Mouse (Mus musculus) gonadal fat pad, adult 2 months (tissue): ENCODE measurements at regions not wholly inside any gene's neighbourhood (a gene's known extent, or its start where the extent isn't known, plus 50 kb on each side); places are given as distances from the start of the nearest gene placed in this dataset.
A peak's percentile ranks its signal among the peaks of the same experiment; 100 is the strongest.

Source experiments
- DNase-seq: peaks from one replicate; pipeline ENCODE4 v3.0.0-alpha.2; 2012; ENCODE audit warnings: low read depth

DNA sequence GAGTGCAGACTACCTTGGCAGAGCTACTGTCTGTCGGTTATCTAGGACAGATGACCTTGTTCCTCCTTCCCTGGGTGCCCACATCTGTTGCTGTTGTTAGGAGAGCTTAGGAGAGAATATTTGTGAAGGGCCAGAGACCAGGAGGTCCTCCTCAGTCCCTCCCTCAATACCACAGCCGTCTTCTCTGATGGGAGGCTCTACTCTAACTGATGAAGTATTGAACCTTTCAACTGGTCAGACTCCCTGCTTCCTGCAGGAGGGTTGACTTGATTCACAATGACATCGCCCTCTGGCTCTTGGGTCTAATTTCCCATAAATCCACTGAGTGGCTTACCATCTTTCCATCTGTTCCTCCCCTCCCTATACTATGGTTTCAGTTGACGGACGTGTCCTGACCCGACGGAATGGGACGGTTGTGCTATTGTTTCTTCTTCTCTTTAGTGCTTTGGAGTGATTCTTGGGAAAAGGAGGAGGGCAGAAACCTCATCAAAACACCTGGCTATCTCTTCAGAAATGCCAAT is 253.3 kb downstream of the Cd83 start:
- DNase-seq = no peak

DNA sequence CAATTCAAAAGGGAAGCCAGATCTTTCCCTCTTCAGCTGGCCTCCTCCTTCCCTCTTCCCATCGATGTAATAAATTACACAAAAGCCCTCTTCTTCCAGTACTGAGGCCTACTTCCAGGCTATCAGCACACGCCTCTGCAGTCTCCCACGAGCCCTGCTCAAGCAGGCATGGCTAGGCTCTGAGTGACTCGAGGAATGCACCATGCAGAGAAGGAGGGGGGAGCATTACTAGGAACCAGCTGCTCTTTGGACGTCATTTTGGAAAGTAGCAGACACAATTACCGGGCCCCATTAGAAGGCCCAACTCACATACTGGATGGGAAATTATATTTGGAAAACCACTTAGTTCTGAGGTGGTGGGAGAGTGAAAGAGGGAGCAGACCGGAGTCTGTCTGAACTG is 253.7 kb downstream of the Cd83 start:
- no peak for DNase-seq

GRCm38 (mm10) chr13:44040640-44041039 is 256.1 kb downstream of the Cd83 start:
- DNase-seq = no peak

GRCm38 (mm10) chr13:44042730-44043493 is 258.3 kb downstream of the Cd83 start:
- DNase-seq = no peak

DNA sequence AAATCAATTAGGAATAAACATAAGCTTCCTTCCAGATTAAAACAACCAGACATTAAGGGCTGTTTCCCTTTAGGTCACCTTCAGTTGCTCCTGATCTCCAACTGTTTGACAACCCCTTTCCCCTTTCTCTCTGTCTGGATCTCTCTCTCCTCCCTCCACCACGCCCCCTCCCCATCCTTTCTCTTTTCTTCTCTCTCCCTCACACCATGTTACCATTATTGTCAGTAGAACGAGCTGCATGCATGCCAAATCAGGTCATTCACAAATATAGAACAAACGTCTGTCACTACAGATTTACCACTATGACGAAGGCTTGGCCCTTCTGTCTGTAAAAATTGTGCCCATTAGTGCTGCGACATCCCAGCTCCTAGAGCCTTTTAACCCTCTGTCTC is 258.9 kb downstream of the Cd83 start:
- no peak for DNase-seq

GRCm38 (mm10) chr13:44044546-44045216 is 260.1 kb downstream of the Cd83 start:
- DNase-seq = no peak

- DNase-seq = no peak
Measured at GRCm38 (mm10) chr13:44046436-44046835, 261.9 kb downstream of the Cd83 start.

DNA sequence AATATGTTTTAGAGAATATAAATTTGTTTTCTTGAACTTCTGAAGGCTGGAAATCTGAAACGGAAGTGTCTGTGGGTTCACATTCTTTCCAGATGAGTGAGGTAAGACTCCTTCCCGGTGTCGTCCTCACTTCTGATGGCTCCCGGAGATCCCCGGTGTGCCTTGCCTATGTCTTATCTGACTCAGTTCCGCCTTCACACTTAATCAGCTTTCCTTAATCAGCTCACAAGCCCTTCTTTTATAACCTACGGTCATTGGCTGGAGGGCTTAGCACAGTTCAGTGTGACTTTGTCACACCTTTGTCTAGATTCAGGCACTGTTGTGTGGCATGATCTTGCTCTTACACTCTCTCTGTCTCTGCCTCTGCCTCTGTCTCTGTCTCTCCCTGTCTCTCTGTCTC is 269.6 kb downstream of the Cd83 start:
- no peak for DNase-seq

DNA sequence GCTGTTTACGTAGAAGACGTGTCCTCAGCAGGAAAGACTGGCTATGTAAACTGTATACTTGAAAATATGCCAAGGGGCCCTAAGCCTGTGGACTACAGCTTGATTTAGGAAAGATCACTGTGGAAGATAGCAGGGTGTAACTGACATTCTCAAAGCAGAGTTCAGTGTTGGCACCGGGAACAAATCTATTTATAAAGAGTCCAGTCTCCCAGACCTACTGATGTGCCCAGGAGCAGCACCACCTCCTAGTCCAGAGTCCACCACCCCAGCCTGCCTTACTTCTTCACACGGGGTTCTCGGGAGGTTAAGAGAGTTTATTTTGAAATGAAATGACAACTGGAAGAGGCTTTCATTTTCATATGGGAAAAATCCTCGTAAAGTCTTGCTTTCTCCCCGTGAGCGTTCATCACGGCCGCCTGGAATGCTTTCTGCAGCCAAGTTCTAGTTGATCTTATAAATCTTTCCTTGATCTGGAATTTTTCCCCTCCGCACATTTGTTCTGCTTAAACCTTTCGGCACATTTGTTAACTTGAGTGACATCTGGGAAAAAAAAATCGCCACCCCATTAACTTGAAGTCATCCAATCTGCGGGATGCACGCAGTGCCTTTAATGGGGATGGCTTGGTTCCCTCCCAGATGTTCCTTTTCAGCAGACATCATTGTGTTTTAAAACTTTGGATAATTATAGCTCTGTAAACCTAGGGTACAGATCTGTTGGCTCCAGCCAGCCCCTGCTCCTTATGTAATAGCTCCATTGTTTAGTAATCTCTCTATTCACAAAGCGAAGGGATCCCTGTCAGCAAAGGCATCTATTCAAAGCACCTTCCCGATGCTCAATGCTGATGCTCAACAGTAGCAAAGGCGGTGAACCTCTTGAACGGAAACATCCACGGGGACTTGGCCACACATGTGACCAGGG is 271.3 kb downstream of the Cd83 start:
- DNase-seq = no peak

- no peak for DNase-seq
Measured at GRCm38 (mm10) chr13:44056716-44057115, 272.1 kb downstream of the Cd83 start.

DNA sequence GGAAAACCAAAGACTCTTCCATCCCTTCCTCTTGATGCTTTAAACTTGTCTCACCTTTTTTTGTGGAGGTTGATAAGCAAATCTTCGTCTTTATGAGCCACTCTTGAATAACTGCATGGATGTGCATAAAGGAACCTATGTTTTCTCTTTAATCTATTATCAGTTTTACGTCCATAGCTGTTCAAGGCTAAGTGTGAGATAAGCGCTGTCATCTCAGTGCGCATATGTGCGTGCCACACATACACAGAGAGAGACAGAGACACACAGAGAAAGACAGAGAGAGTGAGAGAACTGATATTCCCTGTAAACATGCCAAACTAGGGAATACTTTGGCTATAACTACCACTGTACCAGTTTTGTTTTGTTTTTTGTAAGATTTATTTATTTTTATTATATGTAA is 273.0 kb downstream of the Cd83 start:
- DNase-seq = no peak

- DNase-seq = no peak
Measured at GRCm38 (mm10) chr13:44058277-44058676, 273.7 kb downstream of the Cd83 start.

- no peak for DNase-seq
Measured at GRCm38 (mm10) chr13:44059436-44059835, 274.9 kb downstream of the Cd83 start.

DNA sequence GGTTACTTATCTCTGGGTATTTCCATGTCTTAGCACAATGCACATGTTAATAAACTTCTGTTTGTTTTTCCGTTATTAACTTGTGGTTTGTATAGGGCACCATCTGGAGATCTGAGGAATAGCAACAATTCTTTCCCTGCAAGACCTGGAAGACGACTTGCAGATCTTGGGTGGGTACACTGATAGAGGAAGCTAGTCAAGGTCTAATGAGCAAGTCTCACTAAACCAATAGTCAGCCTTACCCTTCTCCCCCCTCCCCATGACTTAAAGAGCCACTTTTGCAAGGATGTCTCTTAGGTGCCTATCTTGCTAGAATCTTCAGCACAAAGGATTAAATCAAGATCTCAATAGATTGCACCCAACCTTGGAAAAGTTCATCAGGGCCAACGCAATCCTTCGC is 276.7 kb downstream of the Cd83 start:
- no peak for DNase-seq

- DNase-seq = no peak
Measured at GRCm38 (mm10) chr13:44061721-44062300, 277.2 kb downstream of the Cd83 start.

DNA sequence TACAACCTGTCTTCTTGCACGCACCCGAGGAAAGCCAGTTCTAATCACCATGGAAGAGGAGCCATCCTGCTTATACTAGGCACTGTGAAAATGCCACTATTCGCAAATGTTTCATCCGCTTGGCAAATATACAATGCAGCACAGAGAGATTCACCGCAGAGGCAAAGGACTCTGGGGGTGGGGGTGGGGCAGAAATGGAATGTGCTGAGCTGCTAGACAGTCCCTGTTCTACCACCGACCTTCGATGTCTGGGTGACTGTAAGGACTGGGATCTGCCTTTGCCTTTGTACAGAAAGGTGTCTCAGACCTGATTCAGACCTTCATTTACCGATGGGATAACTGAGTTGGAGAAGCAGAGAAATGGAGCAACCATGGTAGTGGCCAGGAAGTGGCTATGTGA is 278.7 kb downstream of the Cd83 start:
- DNase-seq = no peak

DNA sequence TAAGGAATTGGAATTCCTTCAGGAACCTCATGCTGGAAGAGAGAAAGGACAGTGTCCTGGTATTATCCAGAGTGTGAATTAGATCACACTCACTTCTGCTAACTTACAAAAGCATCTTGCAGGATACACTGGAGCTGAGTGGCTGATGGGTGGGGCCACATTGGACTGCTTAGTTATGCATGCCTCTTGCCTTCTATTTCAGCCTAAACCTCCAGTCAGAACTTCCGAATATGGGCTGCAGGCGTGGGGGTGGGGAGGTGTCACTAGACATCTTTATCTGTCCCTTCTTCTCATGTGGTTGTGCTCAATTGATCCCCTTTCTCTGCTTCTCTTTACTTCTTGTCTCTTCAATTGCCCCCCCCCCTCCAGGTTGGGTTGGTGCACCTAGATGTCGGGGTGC is 279.5 kb downstream of the Cd83 start:
- DNase-seq = no peak

- no peak for DNase-seq
Measured at GRCm38 (mm10) chr13:44065741-44066185, 281.2 kb downstream of the Cd83 start.

DNA sequence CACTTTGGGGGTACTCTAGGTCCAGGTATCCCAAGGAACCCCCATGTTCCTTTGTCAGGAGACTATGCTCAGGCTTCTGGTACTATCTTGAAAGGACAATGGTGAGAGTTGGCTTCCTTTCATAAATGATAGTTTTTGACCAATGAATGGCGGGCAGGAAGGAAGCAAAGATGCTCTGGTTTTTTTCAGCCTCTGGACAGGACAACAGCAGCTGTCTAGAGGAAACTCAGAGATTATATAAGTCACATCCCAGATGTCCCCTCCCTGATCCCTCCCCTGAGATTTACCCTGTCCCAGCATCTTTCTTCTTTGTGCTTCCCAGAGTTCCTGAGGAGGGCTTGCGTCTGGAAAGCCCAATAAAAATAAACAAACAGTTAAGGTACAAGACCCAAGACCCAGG is 282.7 kb downstream of the Cd83 start:
- no peak for DNase-seq

DNA sequence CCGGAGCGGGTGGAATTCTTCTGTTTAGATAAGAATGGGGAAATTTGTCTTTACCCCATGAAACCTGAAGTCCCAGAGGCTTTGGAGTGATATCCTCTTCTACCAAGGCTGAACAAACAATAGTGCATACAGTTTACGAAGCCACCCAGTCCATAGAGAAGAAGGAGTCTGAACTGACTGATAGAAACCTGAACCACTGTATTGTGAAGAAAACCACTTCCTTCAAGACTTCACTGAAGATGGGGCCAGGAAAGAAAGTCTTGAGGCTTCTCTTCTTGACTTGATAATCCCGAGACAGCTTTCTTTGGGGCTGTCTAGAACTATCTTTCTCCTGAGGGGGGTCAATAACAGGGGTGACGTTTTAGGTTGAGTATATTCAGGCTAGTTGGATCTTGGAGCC is 284.4 kb downstream of the Cd83 start:
- DNase-seq = no peak

- no peak for DNase-seq
Measured at GRCm38 (mm10) chr13:44073122-44073521, 288.5 kb downstream of the Cd83 start.

GRCm38 (mm10) chr13:44074172-44074571 is 289.6 kb downstream of the Cd83 start:
- DNase-seq = peak; percentile 24
